Mouse (Mus musculus): ENCODE data around the gene Wnt10b.

DNA sequence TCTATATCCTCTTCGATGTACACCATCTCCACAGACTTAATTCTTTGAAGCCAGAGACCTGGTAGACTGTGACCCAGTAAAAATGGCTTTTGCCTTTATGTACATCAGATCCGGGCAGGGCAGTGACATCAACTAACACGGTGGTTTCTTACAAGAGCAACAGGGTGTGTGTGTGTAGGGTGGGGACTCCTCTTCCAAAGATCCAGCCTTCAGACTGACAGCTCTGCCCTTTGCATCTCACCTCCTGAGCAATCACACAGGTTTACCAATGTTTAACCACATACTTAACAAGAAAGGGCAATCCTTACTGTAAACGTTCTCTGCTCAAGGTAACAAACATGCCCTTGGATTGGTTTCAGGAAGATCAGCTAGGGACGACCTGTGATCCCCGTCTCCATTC is 30.7 kb downstream of the Wnt10b start:
- TF ChIP-seq CTCF (IDR thresholded peaks at IDR 0.05; ENCODE audit: low read depth, low read length), result no peak
- no peak for TF ChIP-seq POLR2A (IDR thresholded peaks at IDR 0.05; ENCODE audit: extremely low read depth, insufficient read depth, low read length)
